Mouse (Mus musculus) ES-E14 (cell line): ENCODE data around the gene Hdac4. TPM values are rescaled to one million over a fixed set of nuclear protein-coding genes. Genes with fewer than 3 reads are reported as not detected.

ENCODE experiments used
- DNase-seq: peaks from one replicate; pipeline ENCODE4 v3.0.0-alpha.2; 2013; ENCODE audit warnings: low read depth, low spot score
- H3K27ac ChIP-seq: 2 replicates; pipeline ENCODE4 v1.5.1; 2012; ENCODE audit warnings: low read depth, mild to moderate bottlenecking, low read length, moderate library complexity, mixed read lengths; ENCODE audit not compliant: poor library complexity, insufficient read depth, severe bottlenecking
- H3K36me3 ChIP-seq: 2 replicates; pipeline ENCODE4 v1.6.1; 2012; ENCODE audit warnings: mild to moderate bottlenecking, low read length, moderate library complexity, mixed read lengths; ENCODE audit not compliant: control insufficient read depth, poor library complexity, insufficient read depth, severe bottlenecking
- H3K4me1 ChIP-seq, 2 experiments: fragments of 150-350 bp in 1 of 2; sonication (generic) in 1 of 2; 2 replicates each; pipeline ENCODE4 v1.6.1; 2012; ENCODE audit warnings: low read length in 2 of 2, mild to moderate bottlenecking in 1 of 2, mixed read lengths in 1 of 2; ENCODE audit not compliant: control insufficient read depth in 2 of 2, insufficient read depth in 2 of 2, poor library complexity in 1 of 2
- H3K4me3 ChIP-seq, 2 experiments: fragments of 150-350 bp in 1 of 2; sonication (generic) in 1 of 2; 2 replicates each; pipeline ENCODE4 v1.5.1; 2012; ENCODE audit warnings: low read length in 2 of 2, low read depth in 1 of 2, mild to moderate bottlenecking in 1 of 2, mixed read lengths in 1 of 2; ENCODE audit not compliant: insufficient read depth in 1 of 2, poor library complexity in 1 of 2, severe bottlenecking in 1 of 2
- H3K9ac ChIP-seq: 2 replicates; pipeline ENCODE4 v1.6.1; 2012; ENCODE audit warnings: low read depth, mild to moderate bottlenecking, low read length, mixed read lengths; ENCODE audit not compliant: poor library complexity, insufficient read depth, severe bottlenecking
- H3K9me3 ChIP-seq: fragments of 150-350 bp; sonication (generic); 2 replicates; pipeline ENCODE4 v1.6.1; 2012; ENCODE audit warnings: low read depth, mild to moderate bottlenecking, low read length; ENCODE audit not compliant: control insufficient read depth, insufficient read depth
- CHD2 ChIP-seq: IDR thresholded peaks from 2 replicates; pipeline ENCODE4 v1.6.1; 2014; ENCODE audit warnings: mild to moderate bottlenecking, low read depth, low read length, inconsistent platforms
- HCFC1 ChIP-seq: IDR thresholded peaks from 2 replicates; pipeline ENCODE4 v1.6.1; 2012; ENCODE audit warnings: low read length, inconsistent platforms, borderline replicate concordance; ENCODE audit not compliant: insufficient read depth
- MAFK ChIP-seq: IDR thresholded peaks from 2 replicates; pipeline ENCODE4 v1.6.1; 2014; ENCODE audit warnings: mild to moderate bottlenecking, low read depth, low read length, inconsistent platforms; ENCODE audit not compliant: insufficient read depth
- ZC3H11A ChIP-seq: IDR thresholded peaks from 2 replicates; pipeline ENCODE4 v1.6.1; 2012; ENCODE audit warnings: low read depth, mild to moderate bottlenecking, inconsistent platforms, low read length, borderline replicate concordance
- ZNF384 ChIP-seq: IDR thresholded peaks from 2 replicates; pipeline ENCODE4 v1.6.1; 2012; ENCODE audit warnings: low read depth, low read length, inconsistent platforms
- in situ Hi-C, 2 experiments: fragments of 600-800 bp; cut with MboI; formaldehyde crosslinking; loops; one replicate each; pipeline ENCODE4 v1.15.1; 2025; ENCODE audit warnings: low sequenced_read_pairs in 2 of 2, inconsistent platforms in 1 of 2; ENCODE audit not compliant: unreplicated experiment in 2 of 2
- total RNA-seq: library from RNA; depleted of rRNA; stranded (reverse); fragments of 300-350 nt; gene quantifications from 2 replicates; pipeline ENCODE4 v1.2.3, GENCODE M21; 2012

Hdac4 gene
- total RNA-seq, 1 experiment = 24.1 TPM

GRCm38 (mm10) chr1:92223956-92224891, 28.7 kb upstream of the Hdac4 start:
- no peak for DNase-seq
- in situ Hi-C loops = no loop called here
- no peak overlapping the region for H3K4me3 ChIP-seq

DNA sequence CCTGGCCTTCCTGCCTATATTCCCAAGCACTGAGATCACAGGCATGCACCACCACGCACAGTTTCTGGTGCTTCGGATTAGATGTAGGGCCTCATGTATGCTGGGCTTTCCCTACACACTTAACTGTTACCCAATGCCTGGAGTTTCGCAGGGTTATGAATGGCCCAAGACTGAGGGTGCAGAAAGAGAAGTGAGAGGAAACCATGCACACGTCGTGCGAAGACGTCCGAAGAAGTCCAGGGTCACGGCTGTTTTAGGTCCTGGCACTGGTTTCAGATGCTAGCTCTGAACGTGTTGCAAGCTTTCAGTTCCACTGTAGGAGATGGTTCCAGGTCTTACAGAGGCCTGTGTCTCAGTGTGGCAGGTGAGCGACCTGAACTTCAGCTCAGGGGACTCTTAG, 21.2 kb upstream of the Hdac4 start:
- DNase-seq = no peak
- TF ChIP-seq ZNF384 (no peak), CHD2 (no peak), MAFK (no peak), ZC3H11A (no peak), HCFC1 (no peak)
- no peak overlapping the region for H3K4me3 ChIP-seq
- H3K36me3 ChIP-seq = no peaks in the 10 kb centered on the region
- no peak overlapping the region for H3K9ac ChIP-seq
- no peaks in the 10 kb centered on the region for H3K9me3 ChIP-seq
- H3K4me1 ChIP-seq = no peaks in the 10 kb centered on the region
- H3K27ac ChIP-seq = no peak overlapping the region
- in situ Hi-C loops = no loop called here

More at GRCm38 (mm10) chr1:92223956-92224891, 28.7 kb upstream of the Hdac4 start:
- no peaks in the 10 kb centered on the region for H3K4me1 ChIP-seq
- H3K9me3 ChIP-seq = no peaks in the 10 kb centered on the region
- TF ChIP-seq HCFC1 = no peak
- no peak for TF ChIP-seq ZC3H11A
- TF ChIP-seq CHD2 = no peak
- no peak for TF ChIP-seq ZNF384
- TF ChIP-seq MAFK = no peak
- no peak overlapping the region for H3K9ac ChIP-seq
- H3K27ac ChIP-seq = no peak overlapping the region
- no peaks in the 10 kb centered on the region for H3K36me3 ChIP-seq

DNA sequence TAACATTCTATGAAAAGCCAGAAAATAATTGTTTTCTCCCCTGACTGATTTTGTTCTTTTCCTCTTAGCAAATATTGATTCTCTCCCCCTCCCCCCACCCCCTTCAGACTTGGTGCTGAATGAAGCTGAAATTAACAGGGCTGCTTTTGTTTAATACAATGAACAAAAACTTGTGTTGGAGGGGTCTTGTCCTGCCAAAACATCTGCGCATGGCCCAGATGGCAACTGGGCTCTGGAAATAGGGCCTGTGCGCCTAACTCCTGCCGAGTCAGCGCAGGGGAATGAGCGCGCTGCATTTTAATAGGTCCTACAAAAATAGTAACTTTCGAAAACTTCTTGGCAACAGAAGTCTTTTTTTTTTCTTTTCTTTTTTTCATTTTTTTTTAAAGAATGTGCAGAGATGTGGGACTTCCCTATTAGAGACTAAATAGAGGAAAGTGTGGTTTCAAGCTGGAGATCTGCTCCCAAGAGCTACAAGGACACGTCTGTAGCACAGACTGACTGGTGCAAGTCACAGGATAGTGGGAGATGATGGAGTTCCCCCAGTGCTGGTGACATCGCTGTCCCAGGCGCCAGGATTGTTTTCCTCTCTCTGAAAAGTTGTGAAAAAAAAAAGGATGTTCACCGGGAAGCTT, 20.6 kb upstream of the Hdac4 start:
- Histone ChIP-seq H3K27ac (no peak overlapping the region), H3K36me3 (no peaks in the 10 kb centered on the region), H3K4me1 (no peaks in the 10 kb centered on the region), H3K9me3 (no peaks in the 10 kb centered on the region), H3K9ac (no peak overlapping the region), H3K4me3 (no peak overlapping the region)
- in situ Hi-C loops = no loop called here
- no peak for DNase-seq
- TF ChIP-seq ZC3H11A (no peak), MAFK (no peak), HCFC1 (no peak), CHD2 (no peak), ZNF384 (no peak)

GRCm38 (mm10) chr1:92215131-92215638, 19.7 kb upstream of the Hdac4 start:
- Histone ChIP-seq H3K9me3 (no peaks in the 10 kb centered on the region), H3K9ac (no peak overlapping the region), H3K36me3 (no peaks in the 10 kb centered on the region), H3K4me1 (no peaks in the 10 kb centered on the region), H3K27ac (no peak overlapping the region), H3K4me3 (no peak overlapping the region)
- TF ChIP-seq MAFK (no peak), ZC3H11A (no peak), CHD2 (no peak), HCFC1 (no peak), ZNF384 (no peak)
- DNase-seq = no peak
- in situ Hi-C loops = no loop called here
